Mouse (Mus musculus): ENCODE data around the gene Gm7138. TPM values are rescaled to one million over a fixed set of nuclear protein-coding genes. Genes with fewer than 3 reads are reported as not detected.
"Not testable (repeated sequence)": the region's sequence is repeated elsewhere in the genome, so short reads cannot be mapped to it uniquely, and the experiment has no call there.

The Gm7138 gene
- polyA plus RNA-seq (2016; fragmentation: Nextera tagmentation; extraction: Ambion mirVana), result not detected in 2 replicates

GRCm38 (mm10) chr10:77776844-77777243 lies at the start of gene Gm7138:
Gm7138 (minus strand) TSS chr10:77776944.
- H3K9me3 ChIP-seq; H3K4me1 ChIP-seq; ATAC-seq (ENCODE audit: low FRiP score); H3K36me3 ChIP-seq (replicated peaks); H3K4me3 ChIP-seq (replicated peaks); H3K9ac ChIP-seq; H3K4me2 ChIP-seq; H3K27ac ChIP-seq; H3K27me3 ChIP-seq: not testable (repeated sequence)
- 71% methylated on average over 1 of the region's 1 CpGs for WGBS

- H3K4me1 ChIP-seq, result no peaks in the 10 kb centered on the region
- whole genome bisulfite sequencing, result 28% methylated on average over 4 of the region's 4 CpGs
- H3K4me3 ChIP-seq (replicated peaks), result no peak overlapping the region
These were observed 42.5 kb upstream of the Gm7138 start for GRCm38 (mm10) chr10:77819203-77819602.

GRCm38 (mm10) chr10:77818523-77818922 lies 41.8 kb upstream of the Gm7138 start:
- ATAC-seq (ENCODE audit: low FRiP score), result no peak
- Histone ChIP-seq H3K27me3 (no peaks in the 10 kb centered on the region), H3K36me3 (replicated peaks) (no peaks in the 10 kb centered on the region), H3K9ac (no peak overlapping the region), H3K9me3 (no peaks in the 10 kb centered on the region), H3K4me2 (no peak overlapping the region), H3K27ac (no peak overlapping the region), H3K4me1 (no peaks in the 10 kb centered on the region), H3K4me3 (replicated peaks) (no peak overlapping the region)
- 97% methylated on average over 4 of the region's 4 CpGs for WGBS

More at GRCm38 (mm10) chr10:77819203-77819602, 42.5 kb upstream of the Gm7138 start:
- no peaks in the 10 kb centered on the region for H3K9me3 ChIP-seq
- no peak for ATAC-seq (ENCODE audit: low FRiP score)
- no peak overlapping the region for H3K9ac ChIP-seq
- H3K27ac ChIP-seq, result no peak overlapping the region
- H3K27me3 ChIP-seq, result no peaks in the 10 kb centered on the region
- no peak overlapping the region for H3K4me2 ChIP-seq
- H3K36me3 ChIP-seq (replicated peaks), result no peaks in the 10 kb centered on the region

- Histone ChIP-seq H3K9me3 (no peaks in the 10 kb centered on the region), H3K27me3 (no peaks in the 10 kb centered on the region), H3K36me3 (replicated peaks) (no peaks in the 10 kb centered on the region), H3K9ac (no peak overlapping the region), H3K4me3 (replicated peaks) (no peak overlapping the region), H3K4me2 (no peak overlapping the region), H3K4me1 (no peaks in the 10 kb centered on the region), H3K27ac (no peak overlapping the region)
- 27% methylated on average over 5 of the region's 5 CpGs for WGBS
- ATAC-seq (ENCODE audit: low FRiP score), result no peak
These were observed 38.8 kb upstream of the Gm7138 start for GRCm38 (mm10) chr10:77815514-77815913.

- no peak within 1 kb of the TSS for H3K4me2 ChIP-seq
- H3K36me3 ChIP-seq (replicated peaks), result no peaks in the 10 kb centered on the region
- no peak within 1 kb of the TSS for H3K27ac ChIP-seq
- H3K27me3 ChIP-seq, result no peaks in the 10 kb centered on the region
- no peak within 1 kb of the TSS for H3K4me3 ChIP-seq (replicated peaks)
- no peaks in the 10 kb centered on the region for H3K4me1 ChIP-seq
- no peak for ATAC-seq (ENCODE audit: low FRiP score)
- WGBS, result 59% methylated on average over 4 of the region's 4 CpGs
- no peak within 1 kb of the TSS for H3K9ac ChIP-seq
- peaks cover 6% of the 10 kb centered on the region; the same call in 1 of the 2 replicates for H3K9me3 ChIP-seq
These were observed 37.6 kb upstream of the Gm7138 start, which contains the start of gene Gm2696 for GRCm38 (mm10) chr10:77814382-77814781. Gm2696 (plus strand) TSS chr10:77814682.

GRCm38 (mm10) chr10:77811743-77812142 lies 35.0 kb upstream of the Gm7138 start, which contains the start of gene Gm9507:
Gm9507 (minus strand) TSS chr10:77811843.
- H3K36me3 ChIP-seq (replicated peaks), result no peaks in the 10 kb centered on the region
- H3K4me3 ChIP-seq (replicated peaks), result no peak within 1 kb of the TSS
- H3K27me3 ChIP-seq, result no peaks in the 10 kb centered on the region
- H3K9me3 ChIP-seq, result peaks cover 6% of the 10 kb centered on the region; the same call in 1 of the 2 replicates
- H3K27ac ChIP-seq, result no peak within 1 kb of the TSS
- 66% methylated on average over 5 of the region's 5 CpGs for WGBS
- no peak within 1 kb of the TSS for H3K4me2 ChIP-seq
- H3K9ac ChIP-seq, result no peak within 1 kb of the TSS
- no peak for ATAC-seq (ENCODE audit: low FRiP score)
- no peaks in the 10 kb centered on the region for H3K4me1 ChIP-seq

- no peak overlapping the region for H3K9ac ChIP-seq
- WGBS, result 84% methylated on average over 3 of the region's 3 CpGs
These were observed 27.4 kb upstream of the Gm7138 start for GRCm38 (mm10) chr10:77804095-77804494.

GRCm38 (mm10) chr10:77798921-77799508 lies 22.3 kb upstream of the Gm7138 start, which contains the start of gene Gm19668:
Gm19668 (minus strand) TSS chr10:77799133.
- Histone ChIP-seq H3K9me3 (no peaks in the 10 kb centered on the region), H3K4me2 (no peak within 1 kb of the TSS), H3K4me1 (peaks cover 16% of the 10 kb centered on the region; the same call in 1 of the 2 replicates), H3K4me3 (replicated peaks) (no peak within 1 kb of the TSS), H3K27me3 (no peaks in the 10 kb centered on the region), H3K9ac (no peak within 1 kb of the TSS), H3K27ac (peak within 1 kb of the TSS; percentile 70), H3K36me3 (replicated peaks) (no peaks in the 10 kb centered on the region)
- no peak for ATAC-seq (ENCODE audit: low FRiP score)
- 71% methylated on average over 8 of the region's 8 CpGs for WGBS

More at GRCm38 (mm10) chr10:77804095-77804494, 27.4 kb upstream of the Gm7138 start:
- H3K9me3 ChIP-seq, result no peaks in the 10 kb centered on the region
- ATAC-seq (ENCODE audit: low FRiP score), result no peak
- H3K27me3 ChIP-seq, result no peaks in the 10 kb centered on the region
- H3K4me2 ChIP-seq, result no peak overlapping the region
- H3K36me3 ChIP-seq (replicated peaks), result no peaks in the 10 kb centered on the region
- no peak overlapping the region for H3K4me3 ChIP-seq (replicated peaks)
- 0 out of 2 replicates have a peak, but pooled peaks cover under 1% of the 10 kb centered on the region for H3K4me1 ChIP-seq
- no peak overlapping the region for H3K27ac ChIP-seq

GRCm38 (mm10) chr10:77798164-77798920 lies 21.6 kb upstream of the Gm7138 start:
- not testable (repeated sequence) for ATAC-seq (ENCODE audit: low FRiP score); H3K9me3 ChIP-seq; H3K4me3 ChIP-seq (replicated peaks); H3K36me3 ChIP-seq (replicated peaks); H3K27me3 ChIP-seq; H3K4me2 ChIP-seq; H3K9ac ChIP-seq
- peaks cover 16% of the 10 kb centered on the region; the same call in 1 of the 2 replicates for H3K4me1 ChIP-seq
- 27% methylated on average over 3 of the region's 3 CpGs for WGBS
- peak overlapping the region; percentile 70 for H3K27ac ChIP-seq

- WGBS, result 6% methylated on average over 3 of the region's 3 CpGs
- Histone ChIP-seq H3K27ac (peak overlapping the region; percentile 70; the same call in 1 of the 2 replicates), H3K9me3 (no peaks in the 10 kb centered on the region), H3K4me2 (no peak overlapping the region), H3K9ac (no peak overlapping the region), H3K27me3 (no peaks in the 10 kb centered on the region), H3K4me3 (replicated peaks) (no peak overlapping the region), H3K36me3 (replicated peaks) (no peaks in the 10 kb centered on the region), H3K4me1 (peaks cover 16% of the 10 kb centered on the region; the same call in 1 of the 2 replicates)
- no peak for ATAC-seq (ENCODE audit: low FRiP score)
These were observed 20.9 kb upstream of the Gm7138 start for GRCm38 (mm10) chr10:77797677-77798076.

GRCm38 (mm10) chr10:77794976-77795375 lies 18.2 kb upstream of the Gm7138 start, which contains the start of gene Gm9639:
Gm9639 (minus strand) TSS chr10:77795076.
- Histone ChIP-seq H3K4me1 (peaks cover 16% of the 10 kb centered on the region; the same call in 1 of the 2 replicates), H3K4me2 (no peak within 1 kb of the TSS), H3K9me3 (no peaks in the 10 kb centered on the region), H3K4me3 (replicated peaks) (no peak within 1 kb of the TSS), H3K9ac (no peak within 1 kb of the TSS), H3K36me3 (replicated peaks) (no peaks in the 10 kb centered on the region), H3K27ac (0 out of 2 replicates have a peak within 1 kb of the TSS, but pooled peaks have one; percentile 36), H3K27me3 (no peaks in the 10 kb centered on the region)
- 55% methylated on average over 2 of the region's 2 CpGs for WGBS
- ATAC-seq (ENCODE audit: low FRiP score), result no peak

- H3K9me3 ChIP-seq, result no peaks in the 10 kb centered on the region
- no peaks in the 10 kb centered on the region for H3K36me3 ChIP-seq (replicated peaks)
- no peak overlapping the region for H3K4me3 ChIP-seq (replicated peaks)
- H3K27me3 ChIP-seq, result no peaks in the 10 kb centered on the region
- H3K9ac ChIP-seq, result no peak overlapping the region
- H3K4me1 ChIP-seq, result no peaks in the 10 kb centered on the region
- ATAC-seq (ENCODE audit: low FRiP score), result no peak
- WGBS, result 90% methylated on average over 2 of the region's 2 CpGs
- no peak overlapping the region for H3K4me2 ChIP-seq
- H3K27ac ChIP-seq, result no peak overlapping the region
These were observed 11.9 kb upstream of the Gm7138 start for GRCm38 (mm10) chr10:77788621-77789020.
